Mouse (Mus musculus) layer of hippocampus, postnatal 14 days (tissue): ENCODE data around the gene Olfr761. TPM values are rescaled to one million over a fixed set of nuclear protein-coding genes. Genes with fewer than 3 reads are reported as not detected.
"Not testable (repeated sequence)": the region's sequence is repeated elsewhere in the genome, so short reads cannot be mapped to it uniquely, and the experiment has no call there.

ENCODE experiments used
- DNase-seq, 2 experiments: peaks; one replicate each; pipeline ENCODE4 v3.0.0; 2021 to 2022; ENCODE audit warnings: low spot score in 2 of 2, mixed read lengths in 1 of 2
- long read RNA-seq, 2 experiments: library from polyadenylated mRNA; stranded (forward); transcript quantifications; one replicate each; pipeline ENCODE4 v2.0.0; 2021
- total RNA-seq, 2 experiments: library from RNA; stranded (reverse); gene quantifications; 2 replicates each; pipeline ENCODE4 v1.2.3; 2021

Olfr761 gene
- not detected for total RNA-seq
- long read RNA-seq, experiment 1, result 0 reads
- long read RNA-seq, experiment 2, result 0 reads

DNA sequence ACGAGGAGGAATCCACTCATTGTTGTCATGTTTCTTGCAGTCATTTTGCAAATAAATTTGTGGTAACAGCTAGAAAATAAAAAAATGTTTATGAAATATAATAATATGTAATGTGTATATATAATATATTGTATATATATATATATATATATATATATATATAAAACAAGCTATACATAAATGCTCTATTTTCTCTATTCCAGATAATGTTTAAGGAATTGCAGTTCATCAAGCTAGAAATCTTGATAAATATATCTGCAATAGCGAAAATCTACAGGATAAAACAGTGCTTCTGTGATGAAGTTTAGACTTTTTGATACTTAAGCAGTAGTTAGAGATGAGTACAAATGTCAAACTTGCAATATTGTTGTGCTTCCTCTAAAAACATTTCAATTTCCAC, at the start of gene Olfr761:
TSS of gene Olfr761 (minus strand) at position 101 of the 400 bp plus-strand sequence.
- no peak for DNase-seq

DNA sequence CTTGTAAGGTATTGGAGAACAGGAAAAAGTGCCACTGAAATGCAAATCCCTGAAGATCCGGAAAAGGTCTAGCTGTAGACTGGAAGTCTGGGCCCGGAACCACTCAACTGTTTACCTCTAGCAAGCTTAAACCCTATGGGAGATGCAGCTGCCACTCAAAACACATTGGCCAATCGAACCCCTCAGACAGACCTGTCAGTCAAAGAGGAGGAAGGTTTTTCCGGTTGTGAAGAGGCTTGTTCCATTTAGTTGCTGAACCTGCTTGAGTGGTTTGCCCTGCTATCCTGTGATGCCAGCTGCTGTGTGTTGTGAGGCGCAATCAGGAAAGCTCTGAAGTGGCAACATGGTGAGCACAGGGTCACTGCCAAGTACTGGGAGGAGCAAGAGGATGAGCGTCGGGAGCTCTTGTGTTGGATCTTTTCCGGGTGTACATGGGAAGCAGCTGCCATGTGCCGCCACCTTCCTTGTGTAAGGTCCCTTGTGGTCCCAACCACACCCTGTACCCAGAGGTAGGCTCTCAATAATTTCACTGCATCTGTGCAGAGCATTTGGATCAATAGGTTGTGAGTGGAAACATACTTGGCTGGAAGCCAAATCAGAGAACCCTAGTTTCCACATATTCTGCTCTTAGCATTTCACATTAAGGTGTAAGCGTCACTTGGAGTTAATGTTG, 42.9 kb upstream of the Olfr761 start:
- no peak for DNase-seq

DNA sequence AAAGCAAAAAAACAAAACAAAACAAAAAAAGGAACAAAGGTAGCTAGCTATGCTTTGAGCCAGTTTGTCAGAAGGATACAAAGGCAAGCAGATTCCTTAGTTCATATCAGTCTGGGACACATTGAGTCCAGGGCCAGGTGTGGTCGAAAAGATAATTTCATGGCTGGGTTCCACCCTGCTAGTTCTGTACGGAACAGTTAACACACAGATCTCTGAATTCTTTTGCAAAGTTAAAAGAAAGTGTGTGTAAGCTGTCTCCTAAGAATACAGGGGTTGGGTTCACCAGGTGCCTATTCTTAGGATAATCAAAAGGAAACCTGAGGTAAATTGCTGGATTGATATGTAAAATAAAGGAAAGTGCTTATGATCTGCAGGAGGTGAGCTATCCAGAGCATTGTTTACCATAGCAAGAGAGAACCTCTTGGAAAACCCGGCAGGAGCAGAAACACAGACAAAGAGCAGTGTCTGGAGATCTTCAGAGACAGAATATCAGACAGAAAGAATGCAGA, 37.6 kb upstream of the Olfr761 start:
- DNase-seq, result no peak

DNA sequence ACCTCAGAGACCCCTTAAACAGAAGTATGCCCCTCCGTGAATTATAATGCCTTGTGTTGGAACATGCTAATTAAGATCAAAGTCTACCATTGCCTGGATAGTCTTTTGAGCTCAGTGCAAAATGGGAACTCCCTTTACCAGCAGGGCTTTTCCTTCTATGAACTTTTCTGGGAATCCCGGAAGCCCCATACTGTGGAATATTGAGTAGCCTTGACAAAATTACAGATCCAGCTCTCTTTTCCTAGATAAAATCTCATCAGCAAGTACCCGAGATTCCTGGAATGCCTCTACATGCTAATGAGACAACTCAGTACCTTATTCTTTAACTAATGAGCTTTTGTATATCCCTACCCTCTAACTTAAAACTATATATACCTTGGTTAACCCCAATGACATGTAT, 20.7 kb upstream of the Olfr761 start:
- DNase-seq, result no peak

DNA sequence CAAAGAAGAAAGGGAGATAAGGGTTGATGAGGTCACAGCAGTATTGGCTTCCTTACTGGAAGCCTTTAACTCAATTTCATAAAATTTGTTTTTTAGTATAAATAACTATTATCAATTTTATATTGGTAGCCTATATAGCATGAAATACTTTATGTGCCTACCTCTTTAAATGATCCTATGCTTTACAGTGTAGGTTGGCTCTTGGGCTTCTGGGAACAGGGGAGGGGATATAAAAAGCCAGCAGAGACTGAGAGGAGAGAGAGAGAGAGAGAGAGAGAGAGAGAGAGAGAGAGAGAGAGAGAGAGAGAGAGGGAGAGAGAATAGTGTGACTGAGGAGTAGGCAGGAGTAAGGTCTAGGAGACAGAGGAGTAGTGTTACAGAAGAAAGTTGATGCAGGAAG, 32.6 kb downstream of the Olfr761 start, which contains the start of gene Olfr128:
TSS of gene Olfr128 (plus strand) at position 301 of the 400 bp plus-strand sequence.
- DNase-seq, result no peak

DNA sequence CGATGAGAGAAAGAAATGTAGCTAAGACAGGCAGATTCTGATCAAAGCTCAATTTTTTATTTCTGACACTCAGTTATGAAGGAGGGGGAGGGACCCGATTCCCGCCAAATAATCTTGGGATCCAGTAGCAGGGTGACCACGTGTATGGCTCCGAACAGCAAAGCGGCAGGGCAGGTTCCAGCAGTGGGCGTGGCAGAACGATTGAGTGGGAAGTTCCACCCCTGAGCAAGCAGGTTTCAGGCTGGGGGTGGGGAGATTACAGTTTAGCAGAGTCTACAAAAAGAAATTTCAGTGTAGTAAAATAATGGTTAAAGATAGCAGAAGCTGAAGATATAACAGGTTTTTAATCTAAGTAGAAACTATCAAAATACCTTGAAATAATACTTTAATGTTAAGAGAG, 46.1 kb downstream of the Olfr761 start:
- DNase-seq, result not testable (repeated sequence)

Other genes starting within 250 kb of the Olfr761 start
- not detected for gene Olfr120, start 231.3 kb downstream of the Olfr761 start, total RNA-seq
- gene Olfr121, start 204.2 kb downstream of the Olfr761 start, total RNA-seq, result not detected
- gene Olfr122, start 184.5 kb downstream of the Olfr761 start, total RNA-seq, result not detected
- gene Olfr123, start 159.6 kb downstream of the Olfr761 start, total RNA-seq, result not detected
- not detected for gene Olfr124, start 153.2 kb downstream of the Olfr761 start, total RNA-seq
- gene Olfr125, start 120.1 kb downstream of the Olfr761 start, total RNA-seq, result not detected
- gene Olfr126, start 105.6 kb downstream of the Olfr761 start, total RNA-seq, result not detected
- gene Olfr127, start 52.6 kb downstream of the Olfr761 start, total RNA-seq, result not detected
- gene Olfr128, start 32.5 kb downstream of the Olfr761 start, total RNA-seq, result not detected
- gene Olfr129, start 107.0 kb upstream of the Olfr761 start, total RNA-seq, result not detected
- gene Olfr130, start 110.8 kb upstream of the Olfr761 start, total RNA-seq, result not detected
- gene Olfr131, start 135.6 kb upstream of the Olfr761 start, total RNA-seq, result not detected
- gene Olfr132, start 181.4 kb upstream of the Olfr761 start, total RNA-seq, result not detected
- not detected for gene Olfr133, start 192.2 kb upstream of the Olfr761 start, total RNA-seq
- not detected for gene Olfr134, start 218.3 kb upstream of the Olfr761 start, total RNA-seq